Mouse (Mus musculus): Measurements from ENCODE around the gene Ppp1r15a. TPM values are rescaled to one million over a fixed set of nuclear protein-coding genes. Genes with fewer than 3 reads are reported as not detected.
A peak's percentile ranks its signal among the peaks of the same experiment; 100 is the strongest.
"Not testable (repeated sequence)": the region's sequence is repeated elsewhere in the genome, so short reads cannot be mapped to it uniquely, and the experiment has no call there.

The Ppp1r15a gene
- polyA plus RNA-seq, 1 experiment from 2014 or later = 20.1 TPM

- no peak within 1 kb of the TSS for H3K9ac ChIP-seq
- no peak within 1 kb of the TSS for H3K4me3 ChIP-seq
- no peaks in the 10 kb centered on the region for H3K9me3 ChIP-seq
- H3K4me1 ChIP-seq = peaks cover 10% of the 10 kb centered on the region
- WGBS = 88% methylated on average over 12 of the region's 12 CpGs
- ATAC-seq (ENCODE audit: low FRiP score, low read depth) = no peak
- no peak within 1 kb of the TSS for H3K27ac ChIP-seq
- 0 out of 2 replicates have a peak within 1 kb of the TSS, but pooled peaks have one; percentile 61 for H3K4me2 ChIP-seq (replicated peaks)
- no peaks in the 10 kb centered on the region; the same call in 1 of the 2 replicates for H3K36me3 ChIP-seq
- H3K27me3 ChIP-seq (replicated peaks) = no peaks in the 10 kb centered on the region
Measured at GRCm38 (mm10) chr7:45486761-45487415, 39.2 kb downstream of the Ppp1r15a start, which contains the start of gene Gm45808. Gene Gm45808, minus strand, starts transcription at chr7:45486811.

GRCm38 (mm10) chr7:45486158-45486557 is 39.9 kb downstream of the Ppp1r15a start:
- no peak overlapping the region for H3K27ac ChIP-seq
- H3K9ac ChIP-seq = no peak overlapping the region
- no peaks in the 10 kb centered on the region for H3K9me3 ChIP-seq
- peaks cover 7% of the 10 kb centered on the region for H3K4me1 ChIP-seq
- H3K36me3 ChIP-seq = no peaks in the 10 kb centered on the region
- no peak overlapping the region for H3K4me2 ChIP-seq (replicated peaks)
- WGBS = 84% methylated on average over 7 of the region's 7 CpGs
- ATAC-seq (ENCODE audit: low FRiP score, low read depth) = no peak
- no peak overlapping the region for H3K4me3 ChIP-seq
- no peaks in the 10 kb centered on the region for H3K27me3 ChIP-seq (replicated peaks)

- 96% methylated on average over 5 of the region's 5 CpGs for WGBS
- not testable (repeated sequence) for H3K4me1 ChIP-seq; H3K27me3 ChIP-seq (replicated peaks); H3K27ac ChIP-seq; H3K9me3 ChIP-seq; ATAC-seq (ENCODE audit: low FRiP score, low read depth); H3K4me3 ChIP-seq; H3K36me3 ChIP-seq; H3K9ac ChIP-seq; H3K4me2 ChIP-seq (replicated peaks)
Measured at GRCm38 (mm10) chr7:45484985-45485384, 41.1 kb downstream of the Ppp1r15a start.

GRCm38 (mm10) chr7:45482166-45482565 is 43.9 kb downstream of the Ppp1r15a start:
- ATAC-seq (ENCODE audit: low FRiP score, low read depth) = no peak
- H3K9ac ChIP-seq = no peak overlapping the region
- 71% methylated on average over 1 of the region's 1 CpGs for WGBS
- no peak overlapping the region for H3K27ac ChIP-seq
- H3K4me2 ChIP-seq (replicated peaks) = no peak overlapping the region
- H3K9me3 ChIP-seq = no peaks in the 10 kb centered on the region
- H3K36me3 ChIP-seq = no peaks in the 10 kb centered on the region; the same call in 1 of the 2 replicates
- no peaks in the 10 kb centered on the region for H3K27me3 ChIP-seq (replicated peaks)
- H3K4me1 ChIP-seq = no peaks in the 10 kb centered on the region
- no peak overlapping the region for H3K4me3 ChIP-seq

GRCm38 (mm10) chr7:45481374-45481927 is 44.6 kb downstream of the Ppp1r15a start, which contains the start of gene Tulp2:
Gene Tulp2, plus strand, starts transcription at chr7:45481877.
- WGBS = 49% methylated on average over 15 of the region's 15 CpGs
- Histone ChIP-seq H3K9ac (no peak within 1 kb of the TSS), H3K27ac (no peak within 1 kb of the TSS), H3K4me2 (replicated peaks) (no peak within 1 kb of the TSS), H3K36me3 (no peaks in the 10 kb centered on the region; the same call in 1 of the 2 replicates), H3K27me3 (replicated peaks) (no peaks in the 10 kb centered on the region), H3K4me1 (no peaks in the 10 kb centered on the region), H3K9me3 (no peaks in the 10 kb centered on the region), H3K4me3 (no peak within 1 kb of the TSS)
- ATAC-seq (ENCODE audit: low FRiP score, low read depth) = peak; percentile 82; the same call in 1 of the 2 replicates

GRCm38 (mm10) chr7:45480310-45480709 is 45.8 kb downstream of the Ppp1r15a start:
- not testable (repeated sequence) for H3K9ac ChIP-seq; H3K4me2 ChIP-seq (replicated peaks); H3K4me1 ChIP-seq; H3K4me3 ChIP-seq; H3K27me3 ChIP-seq (replicated peaks); H3K9me3 ChIP-seq; ATAC-seq (ENCODE audit: low FRiP score, low read depth); H3K27ac ChIP-seq; H3K36me3 ChIP-seq
- WGBS = 75% methylated on average over 4 of the region's 4 CpGs

GRCm38 (mm10) chr7:45478774-45479173 is 47.3 kb downstream of the Ppp1r15a start:
- Histone ChIP-seq H3K36me3 (no peaks in the 10 kb centered on the region; the same call in 1 of the 2 replicates), H3K4me2 (replicated peaks) (no peak overlapping the region), H3K27me3 (replicated peaks) (no peaks in the 10 kb centered on the region), H3K4me1 (no peaks in the 10 kb centered on the region), H3K9me3 (no peaks in the 10 kb centered on the region), H3K9ac (no peak overlapping the region), H3K27ac (no peak overlapping the region), H3K4me3 (no peak overlapping the region)
- ATAC-seq (ENCODE audit: low FRiP score, low read depth) = no peak
- WGBS = 91% methylated on average over 7 of the region's 7 CpGs

- H3K9me3 ChIP-seq = no peaks in the 10 kb centered on the region
- no peak for ATAC-seq (ENCODE audit: low FRiP score, low read depth)
- no peak overlapping the region for H3K9ac ChIP-seq
- 16% methylated on average over 3 of the region's 3 CpGs for WGBS
- no peaks in the 10 kb centered on the region; the same call in 1 of the 2 replicates for H3K36me3 ChIP-seq
- no peaks in the 10 kb centered on the region for H3K27me3 ChIP-seq (replicated peaks)
- H3K4me3 ChIP-seq = no peak overlapping the region
- no peak overlapping the region for H3K27ac ChIP-seq
- no peak overlapping the region for H3K4me2 ChIP-seq (replicated peaks)
- H3K4me1 ChIP-seq = no peaks in the 10 kb centered on the region
Measured at GRCm38 (mm10) chr7:45477003-45477402, 49.1 kb downstream of the Ppp1r15a start.

DNA sequence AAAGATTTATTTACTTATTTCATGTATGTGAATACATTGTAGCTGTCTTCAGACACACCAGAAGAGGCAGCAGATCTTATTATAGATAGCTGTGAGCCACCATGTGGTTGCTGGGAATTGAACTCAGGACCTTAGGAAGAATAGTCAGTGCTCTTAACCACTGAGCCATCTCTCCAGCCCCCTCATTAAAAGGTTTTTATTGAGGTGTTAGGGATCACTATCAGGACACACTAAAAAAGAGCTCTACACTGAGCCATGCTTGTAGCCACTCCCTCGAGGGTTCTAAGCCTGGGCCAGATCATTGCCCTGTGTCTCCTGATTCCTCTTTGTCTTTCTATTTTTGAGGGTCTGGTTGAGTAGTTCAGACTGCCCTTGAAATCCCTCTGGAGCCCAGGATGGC is 49.6 kb downstream of the Ppp1r15a start:
- no peak overlapping the region for H3K27ac ChIP-seq
- no peak overlapping the region for H3K4me2 ChIP-seq (replicated peaks)
- H3K4me1 ChIP-seq = no peaks in the 10 kb centered on the region
- H3K36me3 ChIP-seq = no peaks in the 10 kb centered on the region; the same call in 1 of the 2 replicates
- no peak overlapping the region for H3K4me3 ChIP-seq
- 76% methylated on average over 1 of the region's 1 CpGs for WGBS
- ATAC-seq (ENCODE audit: low FRiP score, low read depth) = no peak
- no peak overlapping the region for H3K9ac ChIP-seq
- no peaks in the 10 kb centered on the region for H3K27me3 ChIP-seq (replicated peaks)
- H3K9me3 ChIP-seq = no peaks in the 10 kb centered on the region

DNA sequence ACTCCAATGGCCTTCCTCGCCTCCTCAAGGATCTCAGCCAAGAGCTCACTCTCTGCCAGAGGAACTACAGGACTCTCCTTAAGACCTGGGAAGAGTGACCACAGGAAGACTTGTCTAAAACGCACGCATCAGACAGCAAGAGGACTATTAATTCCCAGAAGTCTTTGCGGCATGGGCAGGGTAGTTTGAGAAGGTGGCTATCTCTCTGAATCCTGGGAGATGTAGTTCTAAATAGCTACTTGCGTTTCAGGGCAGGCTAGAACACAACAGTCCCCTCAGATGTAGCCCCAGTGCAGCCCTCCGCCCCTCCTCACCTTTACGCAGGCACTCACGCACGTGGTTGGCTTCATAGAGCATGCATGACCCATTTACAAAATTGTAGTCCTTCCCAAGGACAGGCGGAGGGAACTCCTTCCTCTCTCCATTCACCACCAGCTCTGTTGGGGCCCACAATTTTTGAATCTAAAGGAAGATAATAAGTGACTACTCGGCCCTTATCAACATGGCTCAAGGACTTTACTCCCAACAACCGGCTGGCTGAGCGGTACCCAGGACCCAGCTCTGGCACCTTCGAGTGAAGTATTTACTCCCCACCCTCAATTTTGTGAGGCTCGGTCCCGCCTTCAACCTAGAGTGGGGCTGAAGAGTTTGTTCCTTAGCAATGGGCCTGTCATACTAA is 50.6 kb downstream of the Ppp1r15a start:
- Histone ChIP-seq H3K36me3 (no peaks in the 10 kb centered on the region; the same call in 1 of the 2 replicates), H3K4me1 (no peaks in the 10 kb centered on the region), H3K4me3 (no peak overlapping the region), H3K27me3 (replicated peaks) (no peaks in the 10 kb centered on the region), H3K27ac (no peak overlapping the region), H3K9ac (no peak overlapping the region), H3K4me2 (replicated peaks) (peak overlapping the region; percentile 37), H3K9me3 (no peaks in the 10 kb centered on the region)
- ATAC-seq (ENCODE audit: low FRiP score, low read depth) = no peak
- WGBS = 75% methylated on average over 16 of the region's 16 CpGs
